Mouse (Mus musculus) T-helper 2 cell (primary cell): ENCODE data around the gene Rtkn2.

Source experiments
- in situ Hi-C: fragments of 300-600 bp; cut with MboI, MseI; formaldehyde crosslinking; loops from one replicate; pipeline ENCODE4 v1.15.1; 2025; ENCODE audit warnings: high pct_unique_total_duplicates

The Rtkn2 gene

GRCm38 (mm10) chr10:68038997-68039624 lies 59.7 kb downstream of the Rtkn2 start:
- in situ Hi-C loops, result no loop called here

GRCm38 (mm10) chr10:68039641-68040205 lies 60.4 kb downstream of the Rtkn2 start:
- in situ Hi-C loops, result no loop called here

- in situ Hi-C loops, result no loop called here
Observed at GRCm38 (mm10) chr10:68040394-68040793, 61.0 kb downstream of the Rtkn2 start.

GRCm38 (mm10) chr10:68043973-68044372 lies 64.6 kb downstream of the Rtkn2 start:
- in situ Hi-C loops, result no loop called here

- in situ Hi-C loops, result no loop called here
Observed at GRCm38 (mm10) chr10:68044864-68045263, 65.5 kb downstream of the Rtkn2 start.

- in situ Hi-C loops, result no loop called here
Observed at GRCm38 (mm10) chr10:68048641-68049305, 69.4 kb downstream of the Rtkn2 start.

GRCm38 (mm10) chr10:68050882-68051281 lies 71.5 kb downstream of the Rtkn2 start:
- in situ Hi-C loops, result loop anchor here (5.0 kb wide), 1 partner anchor 86 kb away; no protein-coding TSS in a partner anchor

- in situ Hi-C loops, result loop anchor here (5.0 kb wide), 1 partner anchor 86 kb away; no protein-coding TSS in a partner anchor
Observed at GRCm38 (mm10) chr10:68051316-68051933, 72.1 kb downstream of the Rtkn2 start.

GRCm38 (mm10) chr10:68052307-68052706 lies 72.9 kb downstream of the Rtkn2 start:
- in situ Hi-C loops, result loop anchor here (5.0 kb wide), 1 partner anchor 85 kb away; no protein-coding TSS in a partner anchor

GRCm38 (mm10) chr10:68054131-68054530 lies 74.8 kb downstream of the Rtkn2 start:
- in situ Hi-C loops, result loop anchor here (5.0 kb wide), 1 partner anchor 83 kb away; no protein-coding TSS in a partner anchor

GRCm38 (mm10) chr10:68054706-68055105 lies 75.3 kb downstream of the Rtkn2 start:
- in situ Hi-C loops, result loop anchor here (5.0 kb wide), 1 partner anchor 83 kb away; no protein-coding TSS in a partner anchor

GRCm38 (mm10) chr10:68057841-68058240 lies 78.5 kb downstream of the Rtkn2 start:
- in situ Hi-C loops, result no loop called here

- in situ Hi-C loops, result no loop called here
Observed at GRCm38 (mm10) chr10:68058378-68058777, 79.0 kb downstream of the Rtkn2 start.

- in situ Hi-C loops, result no loop called here
Observed at GRCm38 (mm10) chr10:68060590-68061248, 81.3 kb downstream of the Rtkn2 start.

- in situ Hi-C loops, result no loop called here
Observed at GRCm38 (mm10) chr10:68061249-68061615, 81.9 kb downstream of the Rtkn2 start.

- in situ Hi-C loops, result no loop called here
Observed at GRCm38 (mm10) chr10:68063806-68064545, 84.6 kb downstream of the Rtkn2 start.

GRCm38 (mm10) chr10:68064571-68064970 lies 85.2 kb downstream of the Rtkn2 start:
- in situ Hi-C loops, result no loop called here

- in situ Hi-C loops, result no loop called here
Observed at GRCm38 (mm10) chr10:68066173-68066572, 86.8 kb downstream of the Rtkn2 start.

GRCm38 (mm10) chr10:68067961-68068360 lies 88.6 kb downstream of the Rtkn2 start:
- in situ Hi-C loops, result no loop called here

- in situ Hi-C loops, result no loop called here
Observed at GRCm38 (mm10) chr10:68068426-68068825, 89.1 kb downstream of the Rtkn2 start.

- in situ Hi-C loops, result loop anchor here (5.0 kb wide), 1 partner anchor 291 kb away; no protein-coding TSS in a partner anchor
Observed at GRCm38 (mm10) chr10:68071041-68071440, 91.7 kb downstream of the Rtkn2 start.
